Mouse (Mus musculus) hindbrain, embryonic 14.5 days (tissue): ENCODE measurements around the gene Fbxw2. TPM values are rescaled to one million over a fixed set of nuclear protein-coding genes. Genes with fewer than 3 reads are reported as not detected.
"Not testable (repeated sequence)": the region's sequence is repeated elsewhere in the genome, so short reads cannot be mapped to it uniquely, and the experiment has no call there.

Source experiments
- ATAC-seq: fragments of 200-750 bp; cut with Nextera tagmentation; 2 replicates; pipeline ENCODE4 v1.8.0; 2017; ENCODE audit warnings: moderate number of reproducible peaks, mild to moderate bottlenecking, moderate TSS enrichment, moderate library complexity; ENCODE audit not compliant: low FRiP score
- DNase-seq: peaks from one replicate; pipeline ENCODE4 v3.0.0-alpha.2; 2015; ENCODE audit warnings: low spot score
- H3K27ac ChIP-seq: fragments of 300-500 bp; sonication (generic); 2 replicates; pipeline ENCODE4 v1.5.1; 2014; ENCODE audit warnings: mild to moderate bottlenecking, moderate library complexity
- H3K27me3 ChIP-seq: fragments of 300-500 bp; sonication (generic); 2 replicates; pipeline ENCODE4 v1.6.1; 2014; ENCODE audit warnings: mild to moderate bottlenecking, low read length, mixed read lengths; ENCODE audit not compliant: control insufficient read depth, insufficient read depth
- H3K36me3 ChIP-seq: fragments of 300-500 bp; sonication (generic); replicated peaks from 2 replicates; pipeline ENCODE4 v1.6.1; 2014; ENCODE audit not compliant: control insufficient read depth, insufficient read depth
- H3K4me1 ChIP-seq: fragments of 300-500 bp; sonication (generic); replicated peaks from 2 replicates; pipeline ENCODE4 v1.6.1; 2014; ENCODE audit warnings: antibody characterized with exemption, low read length, mixed read lengths; ENCODE audit not compliant: control insufficient read depth, insufficient read depth
- H3K4me2 ChIP-seq: fragments of 300-500 bp; sonication (generic); replicated peaks from 2 replicates; pipeline ENCODE4 v1.6.1; 2014; ENCODE audit warnings: mild to moderate bottlenecking, moderate library complexity
- H3K4me3 ChIP-seq: fragments of 300-500 bp; sonication (generic); replicated peaks from 2 replicates; pipeline ENCODE4 v1.5.1; 2014; ENCODE audit warnings: mild to moderate bottlenecking, low read length
- H3K9ac ChIP-seq: fragments of 300-500 bp; sonication (generic); 2 replicates; pipeline ENCODE4 v1.6.1; 2014
- H3K9me3 ChIP-seq: fragments of 300-500 bp; sonication (generic); 2 replicates; pipeline ENCODE4 v1.6.1; 2016; ENCODE audit warnings: low read length; ENCODE audit not compliant: control insufficient read depth
- WGBS: fragments of 180-500 bp; shearing (Covaris S2); extraction: QIAGEN DNeasy Blood & Tissue Kit; methylation state at CpG from one replicate; pipeline ENCODE4 v1.1.7; 2014; 5-methylcytosine and 5-hydroxymethylcytosine counted together
- polyA plus RNA-seq: library from polyadenylated mRNA; unstranded; fragments of >200 nt; fragmentation: Nextera tagmentation; extraction: Ambion mirVana; gene quantifications from 2 replicates; pipeline ENCODE4 v1.2.1, GENCODE M21; 2014

Gene Fbxw2
- polyA plus RNA-seq, 1 experiment from 2014 or later: 73.8 TPM

- H3K9ac ChIP-seq: peak overlapping the region; percentile 98
- peak overlapping the region; percentile 84 for H3K27ac ChIP-seq
- H3K4me3 ChIP-seq: peak overlapping the region; percentile 92
- H3K4me2 ChIP-seq: peak overlapping the region; percentile 85
- ATAC-seq (no peak), DNase-seq (peak; percentile 32)
- H3K4me1 ChIP-seq: peaks cover 19% of the 10 kb centered on the region
- no peaks in the 10 kb centered on the region for H3K27me3 ChIP-seq
- H3K9me3 ChIP-seq: 0 out of 2 replicates have a peak, but pooled peaks cover 5% of the 10 kb centered on the region
- H3K36me3 ChIP-seq: peaks cover 11% of the 10 kb centered on the region
- 38% methylated on average over 20 of the region's 21 CpGs for WGBS
Measured at GRCm38 (mm10) chr2:34826460-34827231, 535 bp upstream of the Fbxw2 start.

DNA sequence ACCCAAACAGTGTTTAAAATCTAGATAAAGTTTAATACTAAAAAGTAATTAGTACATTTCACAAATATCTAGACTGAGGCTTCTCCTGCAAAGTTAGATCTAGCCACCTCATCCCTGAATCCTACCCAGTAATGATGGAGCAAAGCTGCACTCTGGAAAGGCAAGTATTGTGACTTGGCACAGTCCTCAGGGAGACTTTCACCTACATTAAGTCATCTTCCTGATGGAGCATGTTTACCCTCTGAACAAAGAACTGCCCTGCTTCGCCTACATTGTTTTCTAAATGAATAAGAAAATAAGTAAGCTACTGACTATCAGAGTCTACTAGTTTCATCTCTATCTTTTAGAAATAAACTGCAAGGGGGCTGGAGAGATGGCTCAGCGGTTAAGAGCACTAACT, 7.6 kb downstream of the Fbxw2 start:
- WGBS: 93% methylated on average over 2 of the region's 2 CpGs
- no peak overlapping the region for H3K4me2 ChIP-seq
- no peak overlapping the region for H3K27ac ChIP-seq
- ATAC-seq (no peak), DNase-seq (no peak)
- peaks cover 55% of the 10 kb centered on the region for H3K36me3 ChIP-seq
- no peaks in the 10 kb centered on the region for H3K9me3 ChIP-seq
- no peak overlapping the region for H3K4me3 ChIP-seq
- H3K4me1 ChIP-seq: no peaks in the 10 kb centered on the region
- H3K27me3 ChIP-seq: no peaks in the 10 kb centered on the region
- H3K9ac ChIP-seq: no peak overlapping the region

GRCm38 (mm10) chr2:34815893-34816292, 10.2 kb downstream of the Fbxw2 start:
- not testable (repeated sequence) for H3K9ac ChIP-seq, H3K4me2 ChIP-seq, H3K27ac ChIP-seq, DNase-seq, H3K9me3 ChIP-seq, H3K27me3 ChIP-seq, H3K4me3 ChIP-seq, H3K4me1 ChIP-seq, ATAC-seq
- H3K36me3 ChIP-seq: peaks cover 71% of the 10 kb centered on the region
- 93% methylated on average over 2 of the region's 2 CpGs for WGBS

GRCm38 (mm10) chr2:34812706-34813105, 13.4 kb downstream of the Fbxw2 start:
- Histone ChIP-seq H3K36me3 (peaks cover 90% of the 10 kb centered on the region), H3K4me1 (no peaks in the 10 kb centered on the region), H3K9ac (no peak overlapping the region), H3K27me3 (no peaks in the 10 kb centered on the region), H3K4me3 (no peak overlapping the region), H3K4me2 (no peak overlapping the region), H3K9me3 (no peaks in the 10 kb centered on the region), H3K27ac (no peak overlapping the region)
- ATAC-seq (no peak), DNase-seq (no peak)
- WGBS: 90% methylated on average over 7 of the region's 7 CpGs

GRCm38 (mm10) chr2:34810775-34811174, 15.3 kb downstream of the Fbxw2 start:
- no peak for DNase-seq
- Histone ChIP-seq H3K36me3 (peaks cover 91% of the 10 kb centered on the region), H3K4me3 (no peak overlapping the region), H3K4me1 (no peaks in the 10 kb centered on the region), H3K9me3 (no peaks in the 10 kb centered on the region), H3K27ac (no peak overlapping the region), H3K4me2 (no peak overlapping the region), H3K9ac (no peak overlapping the region), H3K27me3 (no peaks in the 10 kb centered on the region)
- no peak for ATAC-seq
- WGBS: 94% methylated on average over 3 of the region's 3 CpGs

- DNase-seq (no peak), ATAC-seq (no peak)
- Histone ChIP-seq H3K4me3 (no peak overlapping the region), H3K9ac (no peak overlapping the region), H3K27me3 (no peaks in the 10 kb centered on the region), H3K9me3 (no peaks in the 10 kb centered on the region), H3K4me2 (no peak overlapping the region), H3K4me1 (peaks cover 3% of the 10 kb centered on the region; the same call in 1 of the 2 replicates), H3K36me3 (peaks cover 91% of the 10 kb centered on the region), H3K27ac (no peak overlapping the region)
- WGBS: 97% methylated on average over 1 of the region's 1 CpGs
Measured at GRCm38 (mm10) chr2:34809568-34809967, 16.5 kb downstream of the Fbxw2 start.

- Histone ChIP-seq H3K27me3 (no peaks in the 10 kb centered on the region), H3K27ac (no peak overlapping the region), H3K9ac (no peak overlapping the region), H3K4me1 (peaks cover 16% of the 10 kb centered on the region), H3K36me3 (peaks cover 78% of the 10 kb centered on the region), H3K9me3 (no peaks in the 10 kb centered on the region), H3K4me3 (no peak overlapping the region), H3K4me2 (no peak overlapping the region)
- ATAC-seq (no peak), DNase-seq (no peak)
- 85% methylated on average over 2 of the region's 2 CpGs for WGBS
Measured at GRCm38 (mm10) chr2:34808057-34808456, 18.1 kb downstream of the Fbxw2 start.

GRCm38 (mm10) chr2:34805364-34805950, 20.7 kb downstream of the Fbxw2 start:
- H3K27me3 ChIP-seq: no peaks in the 10 kb centered on the region
- H3K36me3 ChIP-seq: peaks cover 52% of the 10 kb centered on the region
- H3K4me1 ChIP-seq: peaks cover 18% of the 10 kb centered on the region
- no peak overlapping the region for H3K9ac ChIP-seq
- H3K4me3 ChIP-seq: no peak overlapping the region
- WGBS: 93% methylated on average over 10 of the region's 10 CpGs
- H3K27ac ChIP-seq: no peak overlapping the region
- H3K4me2 ChIP-seq: no peak overlapping the region
- DNase-seq (no peak), ATAC-seq (no peak)
- no peaks in the 10 kb centered on the region for H3K9me3 ChIP-seq

DNA sequence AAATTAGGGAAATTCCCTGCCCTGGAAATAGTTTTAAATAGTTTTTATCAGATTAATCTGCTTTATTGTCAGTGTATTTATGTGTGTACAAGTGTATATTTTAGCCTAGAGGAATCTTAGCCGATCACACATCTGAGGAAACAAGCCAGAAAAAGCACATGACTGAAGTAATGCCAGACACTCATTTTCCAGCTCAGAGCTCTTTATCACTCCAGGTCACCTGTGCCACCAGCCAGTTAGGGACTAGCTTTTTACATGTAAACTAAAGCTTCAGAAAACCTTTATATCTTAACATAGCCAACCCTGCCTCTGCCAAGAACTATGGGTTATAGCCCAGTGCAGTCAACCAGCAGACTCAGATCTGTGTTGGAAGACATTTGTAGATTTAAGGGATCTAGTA, 21.3 kb downstream of the Fbxw2 start:
- WGBS: 83% methylated on average over 1 of the region's 1 CpGs
- no peak overlapping the region for H3K27ac ChIP-seq
- ATAC-seq: no peak

More for the DNA sequence above, 21.3 kb downstream of the Fbxw2 start:
- H3K4me2 ChIP-seq: no peak overlapping the region
- no peak for DNase-seq
- no peak overlapping the region for H3K9ac ChIP-seq
- no peaks in the 10 kb centered on the region for H3K9me3 ChIP-seq
- no peaks in the 10 kb centered on the region for H3K27me3 ChIP-seq
- peaks cover 46% of the 10 kb centered on the region for H3K36me3 ChIP-seq
- H3K4me3 ChIP-seq: no peak overlapping the region
- peaks cover 18% of the 10 kb centered on the region for H3K4me1 ChIP-seq
